Mouse (Mus musculus) gastrocnemius, postnatal 4 days (tissue): ENCODE results near the gene Gm20906. TPM values are rescaled to one million over a fixed set of nuclear protein-coding genes. Genes with fewer than 3 reads are reported as not detected.
"Not testable (repeated sequence)": the region's sequence is repeated elsewhere in the genome, so short reads cannot be mapped to it uniquely, and the experiment has no call there.

Experiments
- DNase-seq, 2 experiments: peaks; one replicate each; pipeline ENCODE4 v3.0.0; 2021 to 2022; ENCODE audit warnings: low spot score in 2 of 2, mixed read lengths in 2 of 2
- long read RNA-seq, 2 experiments: library from polyadenylated mRNA; stranded (forward); transcript quantifications; one replicate each; pipeline ENCODE4 v2.0.0; 2021
- total RNA-seq, 2 experiments: library from RNA; stranded (reverse); gene quantifications; 2 replicates each; pipeline ENCODE4 v1.2.3; 2021

Gene Gm20906
- not detected for total RNA-seq
- long read RNA-seq, experiment 1: 0 reads
- long read RNA-seq, experiment 2: 0 reads

DNA sequence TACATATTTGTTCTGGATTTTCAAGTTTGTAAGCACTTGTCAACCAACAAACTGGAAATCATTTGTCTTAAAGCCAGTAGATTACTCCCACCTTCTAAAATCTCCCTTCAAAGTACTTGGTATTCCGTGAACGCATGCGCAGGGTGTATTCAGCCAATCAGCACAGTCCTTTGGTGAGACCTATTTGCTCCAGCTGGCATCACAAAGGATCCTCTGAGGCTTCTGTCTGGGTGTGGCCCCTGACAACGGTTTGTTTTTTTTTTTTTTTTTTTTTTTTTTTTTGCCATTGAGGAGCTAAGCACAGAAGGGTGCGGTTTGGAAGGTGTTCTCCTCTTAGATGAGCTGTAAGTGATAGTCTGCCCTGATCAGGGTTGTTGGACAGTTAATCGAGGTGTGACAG lies at the start of gene Gm20906:
TSS of gene Gm20906 (plus strand) at position 301 of the 400 bp plus-strand sequence.
- DNase-seq: not testable (repeated sequence)
